Mouse (Mus musculus): ENCODE data around the gene Med6.

The Med6 gene

DNA sequence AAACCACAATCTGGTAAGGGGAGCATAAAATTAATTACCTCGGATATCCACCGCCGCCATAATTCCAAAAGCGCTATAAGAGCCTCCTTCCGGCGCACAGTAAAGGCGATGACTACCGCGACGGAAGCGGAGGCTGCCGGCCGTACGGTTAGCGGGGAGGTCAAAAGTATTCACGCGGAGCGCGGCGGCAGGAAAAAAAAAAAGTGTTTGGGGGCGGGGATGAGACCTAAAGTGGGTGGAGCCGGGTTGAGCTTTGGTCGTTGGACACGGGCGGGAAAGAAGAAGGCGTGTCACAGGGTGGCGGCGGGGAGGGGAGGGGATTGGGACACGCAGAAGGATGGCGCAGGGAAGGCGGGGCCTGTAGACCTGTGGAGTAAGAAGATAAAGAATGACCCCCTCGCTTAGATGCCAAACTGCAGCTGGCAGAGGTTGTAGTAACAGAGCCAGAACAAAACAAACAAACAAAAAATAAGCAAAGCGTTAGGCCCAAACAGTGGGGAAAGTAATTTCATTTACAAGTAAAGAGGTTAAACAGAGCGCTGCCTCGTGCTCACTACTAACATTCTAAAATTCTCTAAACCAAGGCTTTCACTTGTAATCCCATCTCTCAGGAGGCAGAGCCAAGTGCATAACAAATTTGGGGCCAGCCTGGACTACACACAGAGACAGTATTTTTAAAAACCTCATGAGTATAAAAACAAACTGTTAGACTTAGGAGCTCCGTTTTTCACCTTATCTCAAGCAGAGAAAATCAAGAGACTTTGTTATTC, at the start of gene Med6:
Gene Med6, minus strand, starts transcription at position 107 of the 770 bp plus-strand sequence.
- DNase-seq (ENCODE audit: low spot score in 2 of 2): peak; percentile 87 to 93

DNA sequence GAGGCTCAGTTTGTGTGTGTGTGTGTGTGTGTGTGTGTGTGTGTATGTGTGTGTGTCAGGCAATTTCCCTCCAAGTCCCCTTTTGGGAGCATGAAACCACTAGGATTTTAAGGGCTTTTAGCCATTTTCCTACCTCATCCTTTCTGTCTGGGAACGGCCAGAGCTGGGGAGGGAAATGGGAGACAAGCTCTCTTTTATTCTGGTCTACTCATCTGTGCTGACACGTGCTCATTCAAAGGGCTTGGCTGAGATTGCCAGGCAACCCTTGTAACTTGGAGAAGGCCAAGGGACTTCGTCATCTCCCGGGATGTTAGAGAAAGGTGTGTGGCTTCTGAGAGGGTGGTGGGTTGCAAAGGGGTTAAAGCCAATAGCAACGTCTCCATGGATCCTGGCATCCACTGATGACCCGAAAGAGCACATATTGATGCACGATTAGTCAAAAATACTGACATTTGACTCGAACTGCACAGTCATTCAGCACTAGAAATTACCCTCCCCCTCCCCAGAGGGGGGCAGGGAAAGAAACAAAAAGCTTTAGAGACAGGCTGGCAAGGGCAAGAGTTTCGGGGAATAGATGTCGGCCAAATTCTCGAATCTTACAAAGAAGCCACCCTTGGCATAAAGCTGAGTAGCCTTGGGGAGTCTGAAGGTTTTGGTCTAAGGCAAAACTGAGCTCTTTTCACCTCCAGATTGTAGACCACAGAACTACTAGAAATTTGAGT, 47.7 kb upstream of the Med6 start:
- no peak for DNase-seq (ENCODE audit: low spot score in 2 of 2)

DNA sequence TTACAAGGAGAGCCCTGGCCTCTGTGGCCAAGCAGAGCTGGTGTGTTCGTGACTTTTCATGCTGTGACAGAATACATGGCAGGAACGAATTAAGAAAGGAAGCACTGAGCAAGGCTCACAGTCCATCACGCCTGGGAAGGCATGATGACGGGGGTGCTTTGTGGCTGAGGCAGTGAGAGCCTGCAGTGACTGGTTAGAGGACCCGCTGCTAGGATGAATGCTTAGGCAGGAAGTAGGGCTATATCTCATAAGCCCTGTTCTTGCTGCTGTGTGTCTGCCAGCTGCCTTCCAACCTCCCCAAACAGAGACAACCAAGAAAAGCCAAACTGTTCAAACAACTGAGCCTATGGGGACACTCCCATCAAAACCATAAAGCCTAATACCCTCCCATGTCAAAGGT, 45.8 kb upstream of the Med6 start:
- DNase-seq (ENCODE audit: low spot score in 2 of 2): no peak

DNA sequence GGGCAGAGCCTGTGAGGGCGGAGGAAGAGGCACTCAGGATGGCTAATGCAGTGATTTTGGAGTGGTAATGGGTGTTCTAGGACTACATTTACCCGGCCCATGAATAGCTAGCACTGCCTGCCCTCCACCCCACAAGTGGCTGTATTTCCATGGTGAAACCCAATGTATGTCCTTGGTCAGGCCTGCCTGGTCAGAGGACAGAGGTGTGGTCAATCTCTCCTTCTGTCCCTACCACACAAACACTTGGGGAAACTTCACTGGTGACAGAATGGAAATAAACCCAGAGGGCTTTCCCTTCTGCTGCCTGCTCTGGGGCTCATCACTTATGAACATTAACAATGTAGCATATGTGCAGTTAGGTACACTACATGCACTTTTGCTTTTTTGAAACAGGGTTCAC, 38.4 kb upstream of the Med6 start:
- DNase-seq (ENCODE audit: low spot score in 2 of 2): no peak

DNA sequence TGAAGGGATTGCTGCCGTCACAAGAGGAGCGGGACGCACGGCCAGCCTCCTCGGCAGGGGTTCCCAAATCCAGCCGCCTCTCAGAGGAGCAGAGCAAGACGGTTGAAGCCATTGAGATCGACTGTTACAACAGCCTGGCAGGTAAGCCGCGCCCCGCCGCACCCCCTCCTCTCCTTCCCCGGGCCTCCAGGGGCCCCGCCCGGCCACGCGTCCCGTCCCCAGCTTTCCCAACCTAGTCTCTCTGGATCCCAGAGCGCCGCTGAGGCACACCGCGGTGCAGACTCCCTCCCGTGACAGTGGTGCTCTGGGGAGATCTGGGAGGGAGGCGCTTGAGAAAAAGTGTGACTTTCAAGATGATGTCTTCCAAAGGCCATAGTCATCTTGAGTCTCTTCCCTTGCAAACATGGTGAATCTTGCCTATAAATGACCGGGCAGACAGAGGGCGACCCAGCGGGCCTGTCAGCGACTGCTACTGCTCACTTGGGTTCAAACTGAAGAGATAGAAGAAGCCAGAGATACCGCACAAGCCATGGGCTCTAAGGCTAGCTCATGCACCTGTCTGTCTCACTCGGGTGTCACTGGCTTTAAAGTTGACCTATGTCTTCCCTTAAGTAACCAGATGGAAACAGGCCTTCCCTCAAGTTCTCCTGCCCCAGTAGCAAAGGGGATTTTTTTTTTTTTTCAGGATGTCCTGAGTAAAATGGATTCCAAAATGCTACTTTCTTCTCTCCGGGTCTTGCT, 37.0 kb upstream of the Med6 start:
- peak; percentile 7 to 17 for DNase-seq (ENCODE audit: low spot score in 2 of 2)

DNA sequence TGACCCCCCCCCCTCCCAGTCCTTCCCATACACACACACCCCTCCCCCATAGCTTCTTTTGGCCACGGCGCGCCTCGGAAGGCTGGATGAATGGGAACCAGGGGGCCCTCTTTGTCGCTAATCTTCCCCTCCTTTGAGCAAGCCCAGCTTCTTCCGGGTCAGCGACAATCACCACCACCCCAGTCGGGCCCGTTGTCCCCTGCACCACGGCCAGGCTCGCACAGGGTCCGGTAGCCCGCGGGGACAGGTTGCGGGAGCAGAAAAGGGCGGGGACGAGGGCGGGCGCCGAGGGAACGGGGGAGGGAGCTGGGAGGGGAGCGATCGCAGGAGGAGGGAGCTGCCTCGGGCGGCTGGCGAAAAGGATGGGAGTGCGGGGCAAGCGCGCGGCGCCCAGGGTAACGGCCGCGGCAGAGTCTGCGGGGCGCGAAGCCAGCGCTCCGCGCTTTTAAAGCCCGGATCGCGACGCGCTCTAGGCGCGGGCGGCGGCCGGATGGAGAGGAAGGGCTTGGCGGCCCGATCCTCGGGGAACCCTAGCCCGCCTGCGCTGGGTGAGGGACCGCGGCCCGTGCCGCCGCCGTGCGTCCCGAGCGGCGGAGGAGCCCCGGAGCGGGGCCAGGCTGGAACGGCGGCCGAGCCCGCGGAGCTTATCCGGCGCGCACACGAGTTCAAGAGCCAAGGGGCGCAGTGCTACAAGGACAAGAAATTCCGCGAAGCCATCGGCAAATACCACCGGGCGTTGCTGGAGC, 36.3 kb upstream of the Med6 start, which contains the start of gene Ttc9:
Gene Ttc9, plus strand, starts transcription at position 335 of the 746 bp plus-strand sequence.
- DNase-seq (ENCODE audit: low spot score in 2 of 2): peak; percentile 20 to 32

DNA sequence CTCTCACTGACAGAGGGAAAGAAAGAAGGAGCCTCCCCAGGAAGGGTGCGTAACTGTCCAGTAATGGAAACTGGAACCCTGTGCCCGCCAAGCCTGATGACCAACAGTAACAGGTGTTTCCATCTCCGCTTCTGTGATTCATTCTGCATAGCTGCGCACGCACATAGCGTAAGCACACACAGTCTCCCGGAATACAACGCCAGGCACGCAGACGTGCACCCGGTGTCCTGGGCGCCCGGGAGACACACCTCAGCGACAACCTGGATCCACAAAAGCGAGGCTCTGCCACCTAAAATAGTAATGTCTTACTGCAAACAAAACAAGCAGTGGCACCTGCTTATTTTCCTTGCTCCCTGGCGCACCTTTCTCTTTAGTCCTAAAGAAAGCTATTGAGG, 35.7 kb upstream of the Med6 start:
- DNase-seq (ENCODE audit: low spot score in 2 of 2): peak; percentile 58 to 67

DNA sequence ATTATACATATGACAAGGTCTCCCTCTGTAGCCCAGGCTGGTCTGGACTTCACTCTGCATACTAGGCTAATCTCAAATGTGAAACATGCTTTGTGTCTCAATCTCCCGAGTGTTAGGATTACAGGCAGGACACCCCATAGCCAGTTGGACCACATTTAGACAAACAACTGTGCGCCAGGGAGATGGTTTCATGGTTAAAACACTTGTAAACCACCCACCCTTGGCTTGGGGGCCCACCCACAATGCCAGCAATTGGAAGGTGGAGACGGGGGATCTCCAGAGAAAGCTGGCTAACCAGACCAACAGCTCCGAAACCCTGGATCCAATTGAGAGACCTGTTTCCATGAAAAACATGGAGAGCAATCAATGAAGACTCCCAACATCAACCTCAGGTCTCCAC, 33.3 kb upstream of the Med6 start:
- DNase-seq (ENCODE audit: low spot score in 2 of 2): no peak

DNA sequence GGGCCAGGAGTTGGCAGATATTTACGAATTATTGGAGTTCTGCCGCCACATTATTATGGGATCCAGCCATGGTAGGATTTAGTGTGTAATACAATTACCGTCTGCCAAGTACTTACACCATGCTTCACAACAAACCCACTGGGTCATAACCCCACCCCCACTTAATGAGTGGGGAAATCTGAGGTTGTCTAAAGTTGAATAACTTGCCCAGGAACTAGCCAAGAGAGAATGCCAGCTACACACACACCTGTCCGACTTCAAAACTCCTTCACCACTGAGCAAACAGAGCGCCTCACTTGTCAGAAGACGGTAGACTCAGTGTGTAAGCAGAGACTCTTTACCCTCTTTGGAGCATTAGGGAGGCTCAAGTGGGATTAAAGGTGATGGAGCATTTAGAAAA, 32.6 kb upstream of the Med6 start:
- DNase-seq (ENCODE audit: low spot score in 2 of 2): no peak

DNA sequence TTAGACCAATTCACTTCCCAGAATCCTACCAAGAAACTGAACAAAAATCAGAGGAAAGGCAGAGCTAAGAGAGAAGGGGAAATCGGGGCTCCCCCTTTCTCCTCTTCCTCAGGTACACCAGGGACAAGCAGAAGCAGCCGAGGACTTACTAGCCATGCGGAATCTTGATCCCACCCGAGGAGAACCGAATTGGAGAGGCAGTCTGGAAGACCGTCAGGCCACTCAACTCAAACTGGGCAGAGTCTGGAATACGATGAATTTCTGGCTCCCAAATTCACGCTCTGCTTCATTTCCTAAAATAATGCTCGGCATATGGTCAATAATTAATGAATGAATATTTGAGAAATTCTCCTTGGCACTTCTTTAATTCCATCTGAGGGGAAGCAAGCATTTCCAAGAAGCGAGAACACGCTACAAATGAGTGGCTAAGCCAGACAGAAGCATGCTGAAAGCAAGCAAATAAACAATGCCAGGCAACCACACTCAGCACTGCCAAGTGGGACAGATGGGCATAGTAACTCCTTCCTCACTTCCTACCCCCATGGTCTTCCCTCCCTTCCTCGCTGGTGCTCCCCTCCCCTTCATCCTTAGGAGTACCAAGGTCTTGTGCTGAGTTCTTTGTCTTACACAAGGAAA, 31.5 kb upstream of the Med6 start:
- DNase-seq (ENCODE audit: low spot score in 2 of 2): no peak

DNA sequence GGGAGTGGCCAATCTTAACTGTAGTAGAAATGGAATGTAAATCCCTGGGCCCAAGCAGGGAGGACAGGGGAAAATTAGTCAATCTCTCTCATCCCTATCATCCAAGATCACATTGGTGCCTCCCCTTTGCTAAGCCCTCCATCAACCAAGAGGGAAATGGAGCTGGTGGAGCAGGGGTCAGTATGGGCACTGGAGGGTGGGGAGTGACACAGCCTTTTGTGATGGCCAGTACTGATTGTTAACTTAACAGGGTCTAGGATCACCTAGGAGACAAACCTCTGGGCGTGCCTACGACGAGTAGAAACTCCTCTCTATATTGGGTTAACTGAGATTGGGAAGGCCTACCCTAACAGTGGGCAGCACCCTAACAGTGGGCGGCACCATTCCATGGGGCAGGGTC, 28.6 kb upstream of the Med6 start:
- DNase-seq (ENCODE audit: low spot score in 2 of 2): no peak

DNA sequence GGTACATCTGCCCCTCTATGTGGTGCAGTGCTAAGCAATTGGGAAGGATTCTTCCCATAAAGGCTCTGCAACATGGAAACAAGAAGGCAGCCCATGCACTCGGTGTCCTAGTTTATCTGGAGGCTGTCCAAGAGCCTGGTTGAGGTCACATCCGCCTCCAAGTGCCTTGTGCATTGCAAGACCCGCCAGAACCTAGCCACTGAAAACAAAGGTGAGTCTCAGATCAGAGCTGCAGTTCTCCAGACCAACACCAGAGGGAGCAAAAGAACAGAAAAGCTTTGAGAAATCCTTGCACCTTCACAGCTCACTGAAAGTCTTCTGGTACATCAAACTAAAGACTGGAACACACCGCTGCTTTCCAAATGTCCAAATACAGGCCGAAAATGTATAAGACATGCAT, 24.5 kb upstream of the Med6 start:
- DNase-seq (ENCODE audit: low spot score in 2 of 2): peak; percentile 72 to 74

DNA sequence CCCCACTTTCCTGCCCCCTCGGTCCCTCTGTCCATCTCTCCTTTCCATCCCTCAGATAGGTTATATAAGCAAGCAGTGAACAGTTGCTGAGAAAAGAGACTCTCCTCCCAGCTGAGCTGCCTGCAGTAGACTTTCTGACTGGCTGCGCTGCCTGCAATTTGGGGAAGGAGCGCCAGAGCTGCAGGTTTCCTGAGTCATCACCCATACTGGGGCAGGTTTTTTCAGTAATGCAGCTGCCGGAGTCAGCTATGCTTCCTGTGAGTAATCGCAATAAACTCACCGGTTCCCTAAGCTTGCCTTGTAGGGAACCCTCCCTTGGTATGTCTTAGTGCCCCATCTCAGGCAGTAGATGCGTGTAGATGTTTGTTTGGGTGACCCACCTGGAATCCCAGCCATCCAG, 22.2 kb upstream of the Med6 start:
- peak; percentile 20 to 30 for DNase-seq (ENCODE audit: low spot score in 2 of 2)

DNA sequence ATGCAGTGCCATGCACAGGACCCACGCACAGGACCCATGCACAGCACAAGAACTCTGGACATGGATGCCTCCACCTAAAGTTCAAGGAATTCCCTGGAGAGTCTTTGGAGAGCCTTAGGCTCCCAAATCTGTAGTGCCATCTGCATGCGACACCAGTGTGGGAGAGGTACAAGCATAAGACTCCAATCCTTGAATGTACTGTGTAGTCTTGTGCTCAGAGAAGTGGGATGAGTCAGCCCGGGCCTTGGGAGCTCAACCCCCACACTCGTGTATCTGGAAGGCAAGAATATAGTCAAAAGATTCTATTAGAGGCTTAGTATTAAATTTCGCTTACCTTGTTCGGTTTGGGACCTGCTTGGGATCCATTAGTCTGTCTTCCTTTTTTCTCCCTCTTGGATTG, 21.0 kb upstream of the Med6 start:
- DNase-seq (ENCODE audit: low spot score in 2 of 2): no peak

DNA sequence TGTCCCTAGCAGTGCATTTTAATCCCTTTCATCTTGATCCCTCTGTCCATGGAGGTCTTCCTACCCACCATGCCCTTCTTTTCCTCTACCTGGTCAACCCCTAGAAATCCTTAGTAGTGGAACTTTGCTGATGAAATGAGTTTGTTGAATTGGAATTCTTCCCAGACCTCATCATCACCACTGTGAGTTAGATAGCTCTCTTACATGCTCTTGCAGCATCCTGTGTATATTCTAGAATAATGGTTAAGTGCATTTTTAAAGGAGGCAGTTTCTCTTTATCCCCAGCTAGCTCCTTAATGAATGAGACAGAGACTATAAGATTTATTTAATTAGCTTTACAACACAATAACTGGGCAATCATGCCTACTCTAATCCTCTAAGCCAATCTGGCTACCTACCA, 14.6 kb upstream of the Med6 start:
- no peak for DNase-seq (ENCODE audit: low spot score in 2 of 2)

DNA sequence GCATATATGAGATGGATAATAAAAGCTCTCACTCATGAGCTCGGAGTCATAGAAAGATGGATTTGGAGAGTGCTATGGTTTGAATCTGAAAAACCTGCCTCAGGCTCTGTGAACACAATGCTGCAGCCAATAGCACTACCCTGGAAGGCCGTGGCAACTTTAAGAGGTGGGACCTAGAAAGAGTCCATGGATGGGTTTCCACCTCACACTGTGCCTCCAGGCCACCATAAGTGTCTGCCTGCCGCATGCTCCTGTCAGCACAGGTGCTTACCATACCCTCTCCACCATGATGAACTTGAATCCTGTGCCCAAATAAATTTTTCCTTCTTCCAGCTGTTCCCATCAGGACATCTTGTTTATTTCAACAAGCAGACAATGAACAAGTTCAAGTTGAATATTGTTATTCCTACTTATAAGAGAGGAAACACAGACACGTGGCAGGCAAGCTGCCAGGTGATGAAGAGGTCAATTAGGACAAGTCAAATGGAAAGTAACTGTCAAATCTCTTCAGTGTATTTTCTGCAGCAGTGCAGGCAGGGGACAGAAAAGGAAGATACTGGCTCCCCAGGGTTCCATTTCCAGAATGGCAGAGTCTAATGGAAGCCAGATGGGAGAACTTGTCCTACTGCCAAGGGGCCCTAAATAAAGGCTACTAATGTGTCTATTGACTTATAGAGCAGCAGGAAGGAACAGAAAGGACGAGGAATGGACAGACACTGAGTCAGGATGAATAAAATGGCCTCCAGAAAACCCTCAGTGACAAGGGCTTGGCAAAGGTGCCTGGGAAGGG, 10.4 kb upstream of the Med6 start:
- no peak for DNase-seq (ENCODE audit: low spot score in 2 of 2)

DNA sequence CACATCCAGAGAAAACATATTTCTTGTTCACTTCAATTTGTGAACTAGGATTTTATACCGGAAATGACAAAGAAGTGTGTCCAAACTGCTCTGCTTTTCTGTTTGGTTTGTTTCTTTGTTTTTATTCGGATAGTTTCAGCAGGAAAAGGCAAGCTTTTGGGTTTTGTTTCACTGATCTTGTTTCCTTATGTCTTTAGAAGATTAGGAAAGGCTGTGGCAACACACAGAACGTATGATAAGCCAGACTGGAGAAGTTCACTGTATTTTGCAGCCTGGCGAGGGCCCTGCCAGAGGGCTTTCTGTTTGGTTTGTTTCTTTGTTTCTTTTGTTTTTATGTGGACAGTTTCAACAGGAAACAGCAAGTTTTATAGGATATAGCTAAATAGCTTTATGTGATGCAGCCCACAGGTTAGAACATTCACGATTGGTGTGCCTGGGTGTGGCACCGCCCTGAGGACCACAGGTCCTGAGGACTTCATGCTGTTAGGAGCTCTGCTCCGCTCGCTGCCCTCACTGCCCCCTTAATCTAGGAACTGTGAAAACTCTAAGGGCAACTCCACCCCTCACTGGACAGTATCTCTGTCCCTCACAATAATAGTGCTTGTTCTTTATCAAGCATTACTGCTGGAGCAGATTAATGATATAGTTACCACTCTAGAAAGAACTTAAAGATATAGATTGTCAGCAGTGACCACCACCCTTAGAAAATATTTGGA, 1.9 kb upstream of the Med6 start:
- DNase-seq (ENCODE audit: low spot score in 2 of 2): no peak

DNA sequence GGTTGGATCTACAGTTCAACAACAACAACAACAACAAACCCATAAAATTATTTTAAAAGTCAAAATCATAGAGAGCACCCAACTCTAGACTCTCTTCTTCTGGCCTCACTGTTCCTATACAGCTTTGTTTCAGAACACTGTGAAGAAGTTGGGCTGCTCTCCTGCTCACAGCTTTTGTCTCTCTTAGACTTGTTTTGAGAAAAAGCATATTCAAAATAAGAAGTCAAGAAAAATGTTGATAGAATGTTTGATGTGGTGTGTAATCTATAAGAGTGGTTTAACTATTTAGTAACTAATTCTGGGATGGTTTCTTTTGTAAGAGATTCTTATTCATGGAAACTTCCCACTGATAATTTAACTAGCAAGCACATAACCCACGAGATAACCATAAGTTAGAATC, 26.4 kb downstream of the Med6 start, which contains the start of gene Adam21:
Gene Adam21, minus strand, starts transcription at position 101 of the 400 bp plus-strand sequence.
- no peak for DNase-seq (ENCODE audit: low spot score in 2 of 2)

DNA sequence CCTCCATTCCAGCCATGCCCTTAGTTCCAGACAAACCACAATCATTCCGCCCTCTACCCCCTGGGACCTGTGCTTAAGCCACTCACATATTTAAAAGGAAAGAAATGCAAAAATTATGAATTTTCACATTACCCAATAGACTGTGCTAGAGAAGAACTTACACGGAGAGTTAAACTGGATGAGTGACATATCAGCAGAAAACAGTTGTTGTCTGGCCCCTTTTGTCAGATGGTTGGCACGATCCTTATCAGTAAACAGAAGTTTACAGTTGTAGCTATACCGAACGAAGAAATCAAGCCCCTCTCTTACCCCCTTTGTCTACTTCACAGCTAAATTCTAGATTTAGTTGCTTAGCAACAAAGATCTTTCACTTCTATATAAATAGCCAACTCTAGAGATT, 26.9 kb downstream of the Med6 start:
- no peak for DNase-seq (ENCODE audit: low spot score in 2 of 2)

DNA sequence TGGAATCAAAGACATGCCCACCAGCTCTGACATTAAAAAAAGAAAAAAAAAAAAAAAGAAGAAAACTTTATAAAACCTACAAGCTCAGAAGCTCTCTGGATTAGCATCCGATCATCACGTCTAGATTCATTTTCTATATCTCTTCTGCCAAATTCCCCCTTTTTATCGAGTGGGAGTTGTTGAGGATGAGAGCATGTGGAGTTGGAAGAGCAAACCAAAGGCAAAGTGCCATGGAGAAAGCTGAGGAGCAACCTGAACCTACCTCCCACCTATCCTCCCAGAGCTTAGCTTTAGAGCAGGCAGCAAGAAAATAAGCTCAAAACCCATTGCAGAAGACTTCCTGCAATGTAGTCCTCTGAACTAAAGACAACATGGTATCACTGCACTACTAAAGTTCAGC, 30.6 kb downstream of the Med6 start:
- no peak for DNase-seq (ENCODE audit: low spot score in 2 of 2)

All from urinary bladder, postnatal 36 days (tissue).